Mouse (Mus musculus) forebrain, embryonic 16.5 days (tissue): ENCODE measurements at regions not wholly inside any gene's neighbourhood (a gene's known extent, or its start where the extent isn't known, plus 50 kb on each side); places are given as distances from the start of the nearest gene placed in this dataset.

Experiments
- ATAC-seq: fragments of 200-750 bp; cut with Nextera tagmentation; 2 replicates; pipeline ENCODE4 v1.8.0; 2017; ENCODE audit warnings: mild to moderate bottlenecking, moderate library complexity
- H3K27ac ChIP-seq: fragments of 300-500 bp; sonication (generic); 2 replicates; pipeline ENCODE4 v1.5.1; 2014; ENCODE audit warnings: low read length, control low read depth
- H3K27me3 ChIP-seq: fragments of 300-500 bp; sonication (generic); replicated peaks from 2 replicates; pipeline ENCODE4 v1.6.1; 2014; ENCODE audit warnings: low read length; ENCODE audit not compliant: control insufficient read depth, insufficient read depth
- H3K36me3 ChIP-seq: fragments of 300-500 bp; sonication (generic); 2 replicates; pipeline ENCODE4 v1.6.1; 2014; ENCODE audit not compliant: control insufficient read depth, insufficient read depth
- H3K4me1 ChIP-seq: fragments of 300-500 bp; sonication (generic); replicated peaks from 2 replicates; pipeline ENCODE4 v1.6.1; 2014; ENCODE audit warnings: low read length; ENCODE audit not compliant: control insufficient read depth, insufficient read depth
- H3K4me2 ChIP-seq: fragments of 300-500 bp; sonication (generic); 2 replicates; pipeline ENCODE4 v1.6.1; 2014; ENCODE audit warnings: mild to moderate bottlenecking, low read length, control low read depth
- H3K4me3 ChIP-seq: fragments of 300-500 bp; sonication (generic); replicated peaks from 2 replicates; pipeline ENCODE4 v1.5.1; 2014; ENCODE audit warnings: mild to moderate bottlenecking, low read length, control low read depth
- H3K9ac ChIP-seq: fragments of 300-500 bp; sonication (generic); replicated peaks from 2 replicates; pipeline ENCODE4 v1.6.1; 2014; ENCODE audit warnings: low read depth, low read length, control low read depth
- H3K9me3 ChIP-seq: fragments of 300-500 bp; sonication (generic); 2 replicates; pipeline ENCODE4 v1.6.1; 2016; ENCODE audit warnings: low read length; ENCODE audit not compliant: control insufficient read depth
- WGBS: fragments of 180-500 bp; shearing (Covaris S2); extraction: QIAGEN DNeasy Blood & Tissue Kit; methylation state at CpG from one replicate; pipeline ENCODE4 v1.1.7; 2014; 5-methylcytosine and 5-hydroxymethylcytosine counted together

- Histone ChIP-seq H3K4me2 (no peak overlapping the region), H3K27ac (no peak overlapping the region), H3K4me3 (no peak overlapping the region), H3K27me3 (no peaks in the 10 kb centered on the region), H3K4me1 (no peaks in the 10 kb centered on the region), H3K9me3 (no peaks in the 10 kb centered on the region), H3K36me3 (no peaks in the 10 kb centered on the region), H3K9ac (no peak overlapping the region)
- 59% methylated on average over 1 of the region's 1 CpGs for WGBS
- no peak for ATAC-seq
Measured at GRCm38 (mm10) chr3:20892916-20893430, 526.0 kb upstream of the Agtr1b start.

GRCm38 (mm10) chr3:20864241-20864640 is 497.3 kb upstream of the Agtr1b start:
- Histone ChIP-seq H3K4me2 (no peak overlapping the region), H3K4me1 (no peaks in the 10 kb centered on the region), H3K4me3 (no peak overlapping the region), H3K27me3 (no peaks in the 10 kb centered on the region), H3K9me3 (no peaks in the 10 kb centered on the region), H3K27ac (no peak overlapping the region), H3K9ac (no peak overlapping the region), H3K36me3 (no peaks in the 10 kb centered on the region)
- WGBS: 90% methylated on average over 2 of the region's 2 CpGs
- no peak for ATAC-seq

DNA sequence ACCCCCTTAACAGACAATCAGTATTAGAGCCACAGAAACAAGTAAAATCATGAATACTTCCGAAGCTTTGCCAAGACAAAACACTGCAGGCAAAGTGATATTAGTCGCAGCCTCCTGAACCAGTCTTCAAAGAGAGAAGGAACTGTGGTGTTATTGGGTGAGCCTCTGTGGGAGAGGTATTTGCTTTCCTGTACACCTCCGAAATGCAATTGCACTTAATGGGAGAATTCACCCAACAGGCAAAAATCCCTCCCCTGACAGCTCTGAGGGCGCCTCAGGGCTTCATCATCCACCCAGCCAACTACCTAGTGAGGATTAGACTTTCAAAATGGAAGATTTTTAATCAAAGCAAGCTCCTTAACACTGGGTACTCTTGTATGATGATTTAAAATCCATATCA is 464.1 kb upstream of the Agtr1b start:
- H3K9me3 ChIP-seq: no peaks in the 10 kb centered on the region
- WGBS: 86% methylated on average over 4 of the region's 4 CpGs
- no peak overlapping the region for H3K27ac ChIP-seq
- no peaks in the 10 kb centered on the region for H3K36me3 ChIP-seq
- H3K27me3 ChIP-seq: no peaks in the 10 kb centered on the region
- H3K9ac ChIP-seq: no peak overlapping the region
- H3K4me3 ChIP-seq: no peak overlapping the region
- H3K4me2 ChIP-seq: no peak overlapping the region
- ATAC-seq: no peak
- H3K4me1 ChIP-seq: no peaks in the 10 kb centered on the region

GRCm38 (mm10) chr3:20829391-20829790 is 462.4 kb upstream of the Agtr1b start:
- Histone ChIP-seq H3K9me3 (no peaks in the 10 kb centered on the region), H3K9ac (no peak overlapping the region), H3K27ac (no peak overlapping the region), H3K4me2 (no peak overlapping the region), H3K27me3 (no peaks in the 10 kb centered on the region), H3K36me3 (no peaks in the 10 kb centered on the region), H3K4me1 (no peaks in the 10 kb centered on the region), H3K4me3 (no peak overlapping the region)
- no peak for ATAC-seq
- 42% methylated on average over 1 of the region's 1 CpGs for WGBS

GRCm38 (mm10) chr3:20828811-20829210 is 461.8 kb upstream of the Agtr1b start:
- Histone ChIP-seq H3K9ac (no peak overlapping the region), H3K27me3 (no peaks in the 10 kb centered on the region), H3K4me1 (no peaks in the 10 kb centered on the region), H3K9me3 (no peaks in the 10 kb centered on the region), H3K27ac (no peak overlapping the region), H3K4me3 (no peak overlapping the region), H3K4me2 (no peak overlapping the region), H3K36me3 (no peaks in the 10 kb centered on the region)
- 86% methylated on average over 3 of the region's 3 CpGs for WGBS
- ATAC-seq: no peak

- H3K36me3 ChIP-seq: no peaks in the 10 kb centered on the region
- H3K4me2 ChIP-seq: no peak overlapping the region
- H3K27me3 ChIP-seq: no peaks in the 10 kb centered on the region
- no peak overlapping the region for H3K27ac ChIP-seq
- H3K4me3 ChIP-seq: no peak overlapping the region
- H3K9ac ChIP-seq: no peak overlapping the region
- WGBS: 91% methylated on average over 4 of the region's 4 CpGs
- no peaks in the 10 kb centered on the region for H3K9me3 ChIP-seq
- ATAC-seq: no peak
- H3K4me1 ChIP-seq: no peaks in the 10 kb centered on the region
Measured at GRCm38 (mm10) chr3:20825661-20826334, 458.8 kb upstream of the Agtr1b start.

DNA sequence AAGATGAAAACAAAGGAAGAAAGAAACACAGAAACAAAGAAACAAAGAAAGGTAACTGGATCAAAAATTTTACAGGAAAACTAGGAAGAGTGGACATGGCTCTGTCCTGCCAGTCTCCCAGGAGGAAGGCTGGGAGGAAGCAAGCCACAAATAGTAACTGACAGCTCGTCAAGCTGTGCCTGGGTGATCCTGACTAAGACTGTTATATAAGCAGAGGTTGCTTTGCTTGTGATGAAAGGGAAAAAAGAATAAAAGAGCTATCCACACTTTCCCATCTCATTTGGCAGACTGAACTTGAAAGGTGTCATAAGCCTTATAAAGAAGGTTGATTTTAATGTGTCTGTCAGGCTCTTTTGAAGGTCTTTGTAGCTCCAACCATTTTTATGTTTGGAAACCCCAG is 455.2 kb upstream of the Agtr1b start:
- WGBS: 19% methylated on average over 1 of the region's 1 CpGs
- no peaks in the 10 kb centered on the region for H3K36me3 ChIP-seq
- H3K27ac ChIP-seq: no peak overlapping the region
- no peak overlapping the region for H3K9ac ChIP-seq
- no peak overlapping the region for H3K4me2 ChIP-seq
- ATAC-seq: no peak
- no peaks in the 10 kb centered on the region for H3K27me3 ChIP-seq
- H3K4me1 ChIP-seq: 0 out of 2 replicates have a peak, but pooled peaks cover 2% of the 10 kb centered on the region
- no peaks in the 10 kb centered on the region for H3K9me3 ChIP-seq
- H3K4me3 ChIP-seq: no peak overlapping the region

- no peak overlapping the region for H3K4me2 ChIP-seq
Measured at GRCm38 (mm10) chr3:20821712-20822111, 454.7 kb upstream of the Agtr1b start.

DNA sequence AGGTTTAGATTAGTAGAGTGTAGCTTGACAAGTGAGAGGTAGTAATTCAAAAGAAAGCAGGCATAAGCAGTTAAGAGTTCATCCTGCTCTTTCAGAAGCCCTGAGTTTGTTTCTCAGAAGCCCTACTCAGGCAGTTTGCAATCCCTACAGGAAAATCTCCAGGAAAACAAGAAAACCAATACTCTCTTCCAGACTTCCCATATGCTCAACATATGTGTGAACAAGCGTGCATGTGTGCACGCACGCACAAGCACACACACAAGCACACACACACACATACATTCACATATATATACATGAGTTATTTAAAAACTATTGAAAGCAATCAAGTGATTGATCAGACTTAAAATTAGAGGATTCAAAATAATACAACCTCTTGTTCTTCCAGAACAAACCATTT is 453.1 kb upstream of the Agtr1b start:
- Histone ChIP-seq H3K9me3 (no peaks in the 10 kb centered on the region), H3K4me1 (0 out of 2 replicates have a peak, but pooled peaks cover 2% of the 10 kb centered on the region), H3K36me3 (no peaks in the 10 kb centered on the region), H3K9ac (no peak overlapping the region), H3K4me3 (no peak overlapping the region), H3K27ac (no peak overlapping the region), H3K4me2 (no peak overlapping the region), H3K27me3 (no peaks in the 10 kb centered on the region)
- ATAC-seq: peak; percentile 62
- WGBS: 73% methylated on average over 3 of the region's 3 CpGs

More at GRCm38 (mm10) chr3:20821712-20822111, 454.7 kb upstream of the Agtr1b start:
- Histone ChIP-seq H3K9me3 (no peaks in the 10 kb centered on the region), H3K27ac (no peak overlapping the region), H3K9ac (no peak overlapping the region), H3K4me3 (no peak overlapping the region), H3K36me3 (no peaks in the 10 kb centered on the region), H3K27me3 (no peaks in the 10 kb centered on the region), H3K4me1 (0 out of 2 replicates have a peak, but pooled peaks cover 2% of the 10 kb centered on the region)
- ATAC-seq: no peak
- WGBS: 68% methylated on average over 4 of the region's 4 CpGs
